Mouse (Mus musculus) stomach, embryonic 15.5 days (tissue): ENCODE data around the gene Slc35f1. TPM values are rescaled to one million over a fixed set of nuclear protein-coding genes. Genes with fewer than 3 reads are reported as not detected.

ENCODE experiments used
- ATAC-seq: fragments of 200-750 bp; cut with Nextera tagmentation; 2 replicates; pipeline ENCODE4 v1.8.0; 2017; ENCODE audit warnings: low read depth, moderate number of reproducible peaks, moderate TSS enrichment; ENCODE audit not compliant: insufficient read depth, low FRiP score
- H3K27ac ChIP-seq: fragments of 300-500 bp; sonication (generic); 2 replicates; pipeline ENCODE4 v1.5.1; 2015; ENCODE audit warnings: mild to moderate bottlenecking, inconsistent platforms
- H3K27me3 ChIP-seq: fragments of 300-500 bp; sonication (generic); replicated peaks from 2 replicates; pipeline ENCODE4 v1.6.1; 2015; ENCODE audit warnings: inconsistent platforms
- H3K36me3 ChIP-seq: fragments of 300-500 bp; sonication (generic); 2 replicates; pipeline ENCODE4 v1.6.1; 2015; ENCODE audit warnings: inconsistent platforms
- H3K4me1 ChIP-seq: fragments of 300-500 bp; sonication (generic); 2 replicates; pipeline ENCODE4 v1.6.1; 2015; ENCODE audit warnings: inconsistent platforms
- H3K4me2 ChIP-seq: fragments of 300-500 bp; sonication (generic); 2 replicates; pipeline ENCODE4 v1.6.1; 2015; ENCODE audit warnings: mild to moderate bottlenecking, inconsistent platforms
- H3K4me3 ChIP-seq: fragments of 300-500 bp; sonication (generic); replicated peaks from 2 replicates; pipeline ENCODE4 v1.5.1; 2015; ENCODE audit warnings: inconsistent platforms
- H3K9ac ChIP-seq: fragments of 300-500 bp; sonication (generic); 2 replicates; pipeline ENCODE4 v1.6.1; 2015; ENCODE audit warnings: inconsistent platforms
- H3K9me3 ChIP-seq: fragments of 300-500 bp; sonication (generic); 2 replicates; pipeline ENCODE4 v1.6.1; 2016; ENCODE audit warnings: inconsistent platforms
- WGBS: fragments of 180-500 bp; shearing (Covaris S2); methylation state at CpG from one replicate; pipeline ENCODE4 v1.1.7; 2015; 5-methylcytosine and 5-hydroxymethylcytosine counted together
- polyA plus RNA-seq: library from polyadenylated mRNA; unstranded; fragments of >200 nt; fragmentation: Nextera tagmentation; extraction: Ambion mirVana; gene quantifications from 2 replicates; pipeline ENCODE4 v1.2.1, GENCODE M21; 2015

Slc35f1 gene
- polyA plus RNA-seq, 1 experiment from 2014 or later = 3.3 TPM

DNA sequence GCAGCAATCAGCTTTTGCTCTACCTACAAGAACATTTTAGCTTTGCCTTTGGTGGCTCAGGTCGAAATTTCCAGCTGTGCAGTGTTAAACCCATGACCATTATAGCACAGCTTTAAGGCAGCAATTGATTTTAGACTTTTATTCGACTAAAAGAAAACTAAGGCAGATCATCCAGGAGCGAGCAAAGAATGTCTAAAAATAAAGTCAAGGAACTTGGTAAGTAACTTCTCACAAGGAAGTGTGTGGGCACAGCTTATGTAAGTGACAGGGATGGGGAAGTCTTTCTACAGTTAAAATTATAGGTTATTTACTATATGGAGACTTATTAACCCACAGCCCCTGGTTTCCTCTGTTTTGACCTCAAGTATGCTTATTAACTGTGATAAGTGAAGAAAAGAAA, 262.2 kb downstream of the Slc35f1 start:
- WGBS = 71% methylated on average over 3 of the region's 3 CpGs
- H3K9ac ChIP-seq = no peak overlapping the region

GRCm38 (mm10) chr10:52956728-52957127, 266.4 kb downstream of the Slc35f1 start:
- 60% methylated on average over 4 of the region's 4 CpGs for WGBS
- Histone ChIP-seq H3K4me3 (no peak overlapping the region), H3K4me1 (no peaks in the 10 kb centered on the region), H3K27me3 (no peaks in the 10 kb centered on the region), H3K36me3 (no peaks in the 10 kb centered on the region), H3K27ac (no peak overlapping the region), H3K4me2 (no peak overlapping the region), H3K9ac (no peak overlapping the region), H3K9me3 (no peaks in the 10 kb centered on the region)
- no peak for ATAC-seq

More for the DNA sequence above, 262.2 kb downstream of the Slc35f1 start:
- H3K36me3 ChIP-seq = no peaks in the 10 kb centered on the region
- H3K4me1 ChIP-seq = no peaks in the 10 kb centered on the region
- H3K4me2 ChIP-seq = no peak overlapping the region
- no peak overlapping the region for H3K27ac ChIP-seq
- H3K9me3 ChIP-seq = no peaks in the 10 kb centered on the region
- no peaks in the 10 kb centered on the region for H3K27me3 ChIP-seq
- ATAC-seq = no peak
- no peak overlapping the region for H3K4me3 ChIP-seq

DNA sequence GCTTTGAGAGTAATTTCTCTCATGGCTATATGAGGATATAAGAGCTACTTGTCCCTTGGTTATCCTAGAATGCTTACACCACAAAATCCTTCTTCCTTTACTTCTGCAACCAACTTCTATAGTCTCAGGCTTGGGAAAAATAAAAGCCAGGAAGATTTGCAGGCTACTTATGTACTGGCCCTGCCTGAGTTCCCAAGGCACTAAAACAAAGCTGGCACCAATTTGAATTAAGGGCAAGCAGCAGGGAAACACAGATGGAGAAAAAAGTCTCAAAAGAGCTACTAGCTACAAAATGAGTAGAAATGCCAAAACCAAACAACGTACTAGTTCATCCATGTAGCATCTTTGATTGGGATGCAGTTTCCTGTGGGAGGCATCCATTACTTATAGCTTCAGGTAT, 288.9 kb downstream of the Slc35f1 start:
- ATAC-seq = no peak
- no peaks in the 10 kb centered on the region for H3K4me1 ChIP-seq
- H3K4me2 ChIP-seq = no peak overlapping the region
- H3K27ac ChIP-seq = no peak overlapping the region
- H3K4me3 ChIP-seq = no peak overlapping the region
- no peaks in the 10 kb centered on the region for H3K36me3 ChIP-seq
- no peaks in the 10 kb centered on the region for H3K27me3 ChIP-seq
- H3K9me3 ChIP-seq = no peaks in the 10 kb centered on the region
- 88% methylated on average over 1 of the region's 1 CpGs for WGBS
- no peak overlapping the region for H3K9ac ChIP-seq

DNA sequence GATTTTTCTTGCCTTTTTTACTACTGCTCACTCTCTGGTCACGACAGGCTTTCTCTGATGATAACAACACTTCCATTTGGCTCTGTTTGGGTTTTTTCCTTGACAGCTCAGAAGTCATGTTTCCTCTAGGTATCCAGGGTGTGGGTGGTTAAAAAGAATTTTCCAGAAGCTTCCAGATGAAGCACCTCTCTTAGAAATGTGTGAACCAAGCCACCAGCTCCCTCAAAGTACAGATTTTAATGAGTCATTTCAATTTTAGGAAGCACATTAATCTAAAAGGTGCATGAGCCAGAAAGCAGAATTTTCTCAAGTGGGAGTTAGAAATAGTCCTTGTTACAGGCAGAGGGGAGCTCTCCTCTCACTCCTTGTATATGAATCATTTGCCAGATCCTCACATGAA, 292.5 kb downstream of the Slc35f1 start:
- no peak for ATAC-seq
- WGBS = 24% methylated on average over 1 of the region's 1 CpGs
- Histone ChIP-seq H3K4me3 (no peak overlapping the region), H3K9me3 (no peaks in the 10 kb centered on the region), H3K27me3 (no peaks in the 10 kb centered on the region), H3K36me3 (no peaks in the 10 kb centered on the region), H3K9ac (no peak overlapping the region), H3K4me1 (no peaks in the 10 kb centered on the region), H3K4me2 (no peak overlapping the region), H3K27ac (no peak overlapping the region)

DNA sequence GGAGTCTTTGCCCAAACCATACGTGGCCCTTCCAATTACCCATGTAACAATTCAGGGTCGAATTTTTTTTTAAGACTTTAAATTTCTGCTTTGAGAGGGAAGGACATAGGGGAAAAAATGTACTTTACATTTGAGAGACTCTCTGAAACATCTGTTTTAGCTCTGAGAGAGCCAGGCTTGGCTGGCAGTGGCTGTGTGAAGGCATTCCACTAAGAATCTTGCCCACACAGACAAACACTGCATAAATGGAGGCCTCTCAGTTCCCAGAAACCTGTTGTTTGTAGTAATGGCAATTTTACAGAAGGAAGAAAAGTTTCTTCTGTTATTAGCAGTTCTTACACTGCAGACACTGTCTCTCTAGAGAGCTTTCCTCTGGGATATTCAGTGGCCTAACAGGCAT, 301.9 kb downstream of the Slc35f1 start:
- H3K9ac ChIP-seq = no peak overlapping the region
- no peak for ATAC-seq

GRCm38 (mm10) chr10:52996886-52997285, 306.6 kb downstream of the Slc35f1 start:
- Histone ChIP-seq H3K9ac (no peak overlapping the region), H3K4me1 (no peaks in the 10 kb centered on the region), H3K27ac (no peak overlapping the region), H3K27me3 (no peaks in the 10 kb centered on the region), H3K36me3 (no peaks in the 10 kb centered on the region), H3K4me3 (no peak overlapping the region), H3K9me3 (no peaks in the 10 kb centered on the region), H3K4me2 (no peak overlapping the region)
- 77% methylated on average over 2 of the region's 2 CpGs for WGBS
- ATAC-seq = no peak

More for the DNA sequence above, 301.9 kb downstream of the Slc35f1 start:
- H3K4me3 ChIP-seq = no peak overlapping the region
- no peaks in the 10 kb centered on the region for H3K4me1 ChIP-seq
- H3K9me3 ChIP-seq = no peaks in the 10 kb centered on the region
- no peak overlapping the region for H3K27ac ChIP-seq
- 50% methylated on average over 2 of the region's 2 CpGs for WGBS
- H3K27me3 ChIP-seq = no peaks in the 10 kb centered on the region
- no peak overlapping the region for H3K4me2 ChIP-seq
- no peaks in the 10 kb centered on the region for H3K36me3 ChIP-seq

DNA sequence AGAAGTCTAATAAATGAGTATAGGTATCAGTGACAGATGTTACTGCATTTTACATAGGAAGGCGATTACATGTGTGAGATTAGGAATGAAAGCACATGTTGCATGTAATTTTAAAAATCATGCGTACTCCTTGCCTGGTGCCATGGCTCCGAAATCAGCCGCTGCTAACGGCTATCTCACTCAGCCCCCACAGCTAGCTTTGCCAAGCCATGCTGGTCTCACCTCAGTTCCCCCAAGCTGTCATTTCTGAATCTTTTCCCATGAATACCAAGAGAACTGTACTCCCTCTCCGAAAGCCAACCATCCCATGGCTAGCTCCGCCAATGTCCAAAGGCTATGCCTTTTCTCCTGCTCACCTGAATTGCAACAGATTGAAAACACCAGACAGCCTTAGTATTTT, 310.8 kb downstream of the Slc35f1 start:
- Histone ChIP-seq H3K36me3 (no peaks in the 10 kb centered on the region), H3K4me3 (no peak overlapping the region), H3K27me3 (no peaks in the 10 kb centered on the region), H3K27ac (no peak overlapping the region), H3K4me1 (no peaks in the 10 kb centered on the region), H3K4me2 (no peak overlapping the region), H3K9ac (no peak overlapping the region), H3K9me3 (no peaks in the 10 kb centered on the region)
- WGBS = 93% methylated on average over 7 of the region's 7 CpGs
- ATAC-seq = no peak

DNA sequence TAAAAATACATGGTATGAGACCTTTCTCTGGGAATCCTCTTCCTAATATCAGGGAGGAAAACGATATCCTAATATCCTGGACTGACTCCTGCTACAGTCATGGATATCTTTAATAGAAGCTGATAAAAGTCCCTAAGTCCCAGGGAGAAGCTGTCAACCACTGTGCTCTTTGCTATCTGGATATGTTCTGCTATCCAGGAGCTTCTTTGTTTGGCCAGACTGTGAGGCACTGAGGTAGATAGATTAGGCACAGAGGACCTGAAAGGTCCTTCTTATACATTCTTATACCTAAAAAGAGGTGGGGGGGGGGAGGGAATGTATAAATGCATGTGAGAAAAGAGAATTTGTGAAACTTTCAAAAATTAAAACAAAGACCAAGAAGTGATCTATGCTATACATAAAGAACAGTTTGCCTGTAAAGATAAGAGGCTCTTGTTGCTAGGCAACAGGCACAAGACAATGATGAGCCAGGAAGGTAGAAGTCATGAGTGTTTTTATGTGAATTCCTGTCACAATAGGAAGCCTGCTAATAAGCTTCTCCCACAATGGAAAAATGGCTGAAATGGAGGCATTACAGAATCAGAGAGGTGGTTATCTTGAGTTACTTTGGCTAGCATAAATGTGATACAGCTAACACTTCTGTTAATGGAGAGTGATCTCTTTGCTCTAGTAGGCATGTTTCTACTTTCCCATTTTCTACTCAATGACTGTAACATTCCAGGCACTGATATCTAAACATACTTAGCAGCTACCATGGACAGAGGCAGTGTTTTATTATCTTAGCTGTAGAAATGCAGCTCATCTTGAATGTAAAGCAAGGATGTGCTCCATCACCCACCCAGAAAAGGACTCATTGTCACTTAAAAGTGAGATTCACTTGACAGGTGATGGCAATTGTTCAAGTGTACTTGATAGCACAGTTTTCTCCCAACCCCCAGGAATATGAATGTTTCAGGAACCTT, 316.2 kb downstream of the Slc35f1 start:
- WGBS = 72% methylated on average over 1 of the region's 1 CpGs
- H3K4me2 ChIP-seq = no peak overlapping the region
- H3K9me3 ChIP-seq = no peaks in the 10 kb centered on the region
- no peaks in the 10 kb centered on the region for H3K4me1 ChIP-seq
- H3K27me3 ChIP-seq = no peaks in the 10 kb centered on the region
- H3K9ac ChIP-seq = no peak overlapping the region
- no peak overlapping the region for H3K4me3 ChIP-seq
- ATAC-seq = no peak
- H3K36me3 ChIP-seq = no peaks in the 10 kb centered on the region
- no peak overlapping the region for H3K27ac ChIP-seq

- Histone ChIP-seq H3K36me3 (no peaks in the 10 kb centered on the region), H3K27ac (no peak overlapping the region), H3K9me3 (no peaks in the 10 kb centered on the region), H3K4me2 (no peak overlapping the region), H3K9ac (no peak overlapping the region), H3K27me3 (no peaks in the 10 kb centered on the region), H3K4me1 (no peaks in the 10 kb centered on the region), H3K4me3 (no peak overlapping the region)
- no peak for ATAC-seq
- WGBS = 47% methylated on average over 5 of the region's 5 CpGs
Observed at GRCm38 (mm10) chr10:53013878-53014277, 323.5 kb downstream of the Slc35f1 start.

DNA sequence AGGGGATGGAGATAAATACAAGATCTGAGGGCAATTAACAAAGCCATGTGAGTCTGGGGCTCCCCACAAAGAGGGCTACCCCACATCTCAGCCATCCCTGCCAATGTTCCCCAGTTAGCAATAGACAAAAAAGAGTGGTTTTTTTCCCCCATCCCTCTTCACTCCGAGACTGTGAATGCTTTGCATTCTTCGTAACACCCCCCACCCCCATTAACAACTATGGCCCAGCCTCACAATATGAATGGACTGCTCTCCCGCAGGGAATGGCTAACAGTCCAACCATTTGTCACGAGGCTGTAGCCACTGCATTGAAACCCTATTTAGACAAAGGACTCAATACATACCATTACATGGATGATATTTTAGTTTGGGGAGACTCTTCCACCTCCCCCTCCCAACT, 338.1 kb downstream of the Slc35f1 start:
- Histone ChIP-seq H3K4me1 (no peaks in the 10 kb centered on the region), H3K4me3 (no peak overlapping the region), H3K4me2 (no peak overlapping the region), H3K27ac (no peak overlapping the region), H3K9me3 (no peaks in the 10 kb centered on the region), H3K36me3 (no peaks in the 10 kb centered on the region), H3K27me3 (no peaks in the 10 kb centered on the region), H3K9ac (no peak overlapping the region)
- ATAC-seq = no peak
- WGBS = 54% methylated on average over 4 of the region's 4 CpGs

DNA sequence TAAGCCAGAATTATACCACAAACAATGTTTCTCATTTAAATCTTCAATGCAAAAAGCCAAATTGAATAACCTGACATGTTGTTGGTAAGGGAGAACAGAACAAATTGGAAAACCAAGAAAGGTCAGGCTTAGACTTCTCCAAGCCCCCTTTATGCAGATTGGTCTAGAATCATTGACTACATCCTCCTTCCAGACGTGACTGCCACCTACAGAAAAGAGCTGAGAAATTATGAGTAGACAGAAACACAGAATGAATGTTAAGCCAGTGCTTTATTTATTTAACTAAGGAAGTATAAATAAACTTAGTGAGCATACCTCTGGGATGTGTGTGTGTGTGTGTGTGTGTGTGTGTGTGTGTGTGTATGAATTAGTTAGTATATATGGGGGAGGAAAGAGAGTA, 344.9 kb downstream of the Slc35f1 start:
- Histone ChIP-seq H3K4me1 (no peaks in the 10 kb centered on the region), H3K27ac (no peak overlapping the region), H3K4me2 (no peak overlapping the region), H3K27me3 (no peaks in the 10 kb centered on the region), H3K36me3 (no peaks in the 10 kb centered on the region), H3K4me3 (no peak overlapping the region), H3K9ac (no peak overlapping the region), H3K9me3 (no peaks in the 10 kb centered on the region)
- 23% methylated on average over 1 of the region's 1 CpGs for WGBS
- no peak for ATAC-seq

DNA sequence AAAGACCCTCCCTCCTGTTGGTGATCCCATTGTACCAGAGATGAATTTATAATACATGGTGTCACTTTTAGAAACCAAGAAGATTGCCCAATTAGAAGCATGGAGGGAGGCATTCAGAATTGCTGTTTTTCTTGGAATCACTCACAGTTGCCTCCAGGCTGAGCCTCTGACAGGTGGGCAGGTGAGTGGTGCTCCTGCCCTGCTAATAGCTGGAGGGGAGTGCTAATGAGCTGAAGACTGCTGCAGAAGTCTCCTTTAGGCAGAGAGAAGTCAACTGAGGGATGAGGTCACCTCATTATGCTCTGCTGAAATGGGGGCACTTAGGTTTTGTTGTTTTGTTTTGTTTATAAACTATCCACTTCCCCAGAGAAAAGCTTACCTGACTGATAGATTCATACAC, 355.6 kb downstream of the Slc35f1 start:
- H3K9me3 ChIP-seq = no peaks in the 10 kb centered on the region
- H3K9ac ChIP-seq = no peak overlapping the region
- no peaks in the 10 kb centered on the region for H3K4me1 ChIP-seq
- no peak overlapping the region for H3K27ac ChIP-seq
- H3K36me3 ChIP-seq = no peaks in the 10 kb centered on the region
- no peaks in the 10 kb centered on the region for H3K27me3 ChIP-seq
- H3K4me2 ChIP-seq = no peak overlapping the region
- no peak for ATAC-seq
- H3K4me3 ChIP-seq = no peak overlapping the region

DNA sequence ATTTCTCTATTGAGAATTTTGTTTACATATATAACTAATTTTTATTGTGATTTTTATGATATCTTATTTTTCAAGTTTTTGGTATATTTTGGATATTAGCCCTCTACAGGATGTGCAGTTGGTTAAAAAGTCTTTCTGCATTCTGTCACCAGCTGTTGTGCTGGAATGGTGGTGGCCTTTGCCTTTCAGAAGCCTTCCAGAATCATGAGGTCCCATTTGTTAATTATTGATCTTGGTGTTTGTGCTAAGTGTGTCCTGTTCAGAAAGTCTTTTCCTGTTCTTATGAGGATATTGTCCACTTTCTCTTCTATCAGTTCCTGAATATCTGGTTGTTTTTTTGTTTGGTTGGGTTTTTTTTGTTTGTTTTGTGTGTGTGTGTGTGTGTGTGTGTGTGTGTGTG, 362.2 kb downstream of the Slc35f1 start:
- Histone ChIP-seq H3K4me1 (no peaks in the 10 kb centered on the region), H3K36me3 (no peaks in the 10 kb centered on the region), H3K27ac (no peak overlapping the region), H3K4me3 (no peak overlapping the region), H3K9ac (no peak overlapping the region), H3K4me2 (no peak overlapping the region), H3K9me3 (no peaks in the 10 kb centered on the region), H3K27me3 (no peaks in the 10 kb centered on the region)
- ATAC-seq = no peak
